Mouse (Mus musculus): Measurements from ENCODE around the gene Pdia5.

GRCm38 (mm10) chr16:35465808-35466351 is 24.8 kb downstream of the Pdia5 start:
- no peak for TF ChIP-seq CTCF (IDR thresholded peaks at IDR 0.05; ENCODE audit: control insufficient read depth, insufficient read depth, insufficient read length)
- no peak for TF ChIP-seq USF1 (IDR thresholded peaks at IDR 0.05; ENCODE audit: low read depth)
- no peak for TF ChIP-seq CEBPB (IDR thresholded peaks at IDR 0.05; ENCODE audit: low read depth)
- TF ChIP-seq MYOG (IDR thresholded peaks at IDR 0.05; ENCODE audit: control insufficient read depth, extremely low read depth, insufficient read length) = no peak
- no peak for TF ChIP-seq MAX (IDR thresholded peaks at IDR 0.05)
- TF ChIP-seq MYOD1 (IDR thresholded peaks at IDR 0.05; ENCODE audit: control insufficient read depth, insufficient read length, low read depth) = no peak

Measured in C2C12 (cell line).